Comparison of ENCODE assay signal across 21 mouse cellular contexts in the genomic region with DNA sequence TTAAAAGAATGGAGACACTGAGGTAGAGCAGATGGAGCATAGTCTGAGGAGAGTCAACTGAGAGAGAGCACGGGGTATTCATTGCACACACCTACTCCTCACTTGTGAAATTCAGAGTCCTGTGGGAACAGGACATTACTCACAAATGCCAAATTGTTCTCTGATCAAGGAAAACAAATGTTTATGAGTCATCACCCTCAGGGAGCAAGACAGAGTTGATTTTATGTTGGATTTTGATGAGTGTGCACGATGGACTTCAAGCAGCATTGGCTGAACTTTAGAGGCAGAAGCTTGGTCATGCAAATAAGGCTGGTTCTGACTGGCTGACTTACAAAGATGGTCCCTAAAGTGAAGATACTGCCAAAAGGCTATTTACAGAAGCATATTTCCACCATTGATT.
DNase-seq lines count a peak whose midpoint lies in the region.
"Had no signal": no experiment of that assay in that cellular context is flagged by ENCODE, and none has a peak within 500 bp of the region (broad histone marks: within the 10 kb centered on the region; RNA-seq: fewer than 3 reads in every experiment).

No protein-coding gene starts in this region.

- peak; percentile 6 for DNase-seq in gastrocnemius, adult 18-20 months (ENCODE audit: low spot score)
- no peak for DNase-seq in gastrocnemius, postnatal 10 days
- DNase-seq in layer of hippocampus, adult 9-11 months = peak; percentile 4
- DNase-seq in layer of hippocampus, postnatal 36 days = no peak
- DNase-seq in NIH3T3 (ENCODE audit: low read depth) = peak; percentile 13
- DNase-seq in skeletal muscle tissue, adult 2 months (ENCODE audit: low read depth, low spot score) = peak; percentile 16
- DNase-seq in cerebellum, postnatal 14 days = no peak
- DNase-seq: adrenal gland, adult 8-10 months; B cell, adult 2 months; cerebellum, adult 11 months; cerebellum, adult 9-10 months; gastrocnemius, postnatal 36 days; heart, postnatal 36 days; kidney, adult 2 months; kidney, postnatal 4 days; liver, embryonic 13.5 days; lung, adult 18-20 months; lung, postnatal 4 days; retina, postnatal 1 day; thymus, adult 18-20 months; thymus, postnatal 25 days had no signal

Comparison
In these comparisons a context has a peak if more than half of its experiments do, and no peak if none do; other contexts are left out.
1. DNase-seq: peak in gastrocnemius, adult 18-20 months (single experiment), layer of hippocampus, adult 9-11 months (single experiment), NIH3T3 (single experiment) and skeletal muscle tissue, adult 2 months (single experiment); none in gastrocnemius, postnatal 10 days (single experiment), layer of hippocampus, postnatal 36 days (0 of 2) and cerebellum, postnatal 14 days (0 of 2).